Mouse (Mus musculus) embryonic facial prominence, embryonic 13.5 days (tissue): ENCODE measurements around the gene Maf. TPM values are rescaled to one million over a fixed set of nuclear protein-coding genes. Genes with fewer than 3 reads are reported as not detected.

Experiments
- ATAC-seq: fragments of 200-750 bp; cut with Nextera tagmentation; 2 replicates; pipeline ENCODE4 v1.8.0; 2017; ENCODE audit warnings: low read depth; ENCODE audit not compliant: insufficient number of reproducible peaks, insufficient read depth, low FRiP score, low TSS enrichment
- H3K27ac ChIP-seq: fragments of 300-500 bp; sonication (generic); 2 replicates; pipeline ENCODE4 v1.5.1; 2015; ENCODE audit warnings: moderate library complexity, mild to moderate bottlenecking, inconsistent platforms
- H3K27me3 ChIP-seq: fragments of 300-500 bp; sonication (generic); 2 replicates; pipeline ENCODE4 v1.6.1; 2015; ENCODE audit warnings: mild to moderate bottlenecking, inconsistent platforms
- H3K36me3 ChIP-seq: fragments of 300-500 bp; sonication (generic); 2 replicates; pipeline ENCODE4 v1.6.1; 2015; ENCODE audit warnings: mild to moderate bottlenecking, inconsistent platforms
- H3K4me1 ChIP-seq: fragments of 300-500 bp; sonication (generic); 2 replicates; pipeline ENCODE4 v1.6.1; 2015; ENCODE audit warnings: inconsistent platforms
- H3K4me2 ChIP-seq: fragments of 300-500 bp; sonication (generic); 2 replicates; pipeline ENCODE4 v1.6.1; 2015; ENCODE audit warnings: moderate library complexity, mild to moderate bottlenecking, inconsistent platforms
- H3K4me3 ChIP-seq: fragments of 300-500 bp; sonication (generic); 2 replicates; pipeline ENCODE4 v1.5.1; 2015; ENCODE audit warnings: mild to moderate bottlenecking, inconsistent platforms
- H3K9ac ChIP-seq: fragments of 300-500 bp; sonication (generic); 2 replicates; pipeline ENCODE4 v1.6.1; 2015; ENCODE audit warnings: mild to moderate bottlenecking, inconsistent platforms
- H3K9me3 ChIP-seq: fragments of 300-500 bp; sonication (generic); 2 replicates; pipeline ENCODE4 v1.6.1; 2016; ENCODE audit warnings: inconsistent platforms
- WGBS: fragments of 180-500 bp; shearing (Covaris S2); methylation state at CpG from one replicate; pipeline ENCODE4 v1.1.7; 2015; ENCODE audit warnings: mixed read lengths; 5-methylcytosine and 5-hydroxymethylcytosine counted together
- polyA plus RNA-seq: library from polyadenylated mRNA; unstranded; fragments of >200 nt; fragmentation: Nextera tagmentation; extraction: Ambion mirVana; gene quantifications from 2 replicates; pipeline ENCODE4 v1.2.1, GENCODE M21; 2015

Maf gene
- polyA plus RNA-seq, 1 experiment from 2014 or later = 7.9 TPM

- Histone ChIP-seq H3K27me3 (peaks cover 10% of the 10 kb centered on the region), H3K4me3 (peak overlapping the region; percentile 10; the same call in 1 of the 2 replicates), H3K27ac (no peak overlapping the region), H3K36me3 (no peaks in the 10 kb centered on the region), H3K9ac (no peak overlapping the region), H3K9me3 (no peaks in the 10 kb centered on the region), H3K4me1 (peaks cover 13% of the 10 kb centered on the region), H3K4me2 (peak overlapping the region; percentile 44)
- no peak for ATAC-seq
- WGBS = 81% methylated on average over 4 of the region's 4 CpGs
These were observed 4.5 kb downstream of the Maf start for GRCm38 (mm10) chr8:115703056-115703455.

GRCm38 (mm10) chr8:115701001-115701400 is 6.6 kb downstream of the Maf start:
- Histone ChIP-seq H3K36me3 (no peaks in the 10 kb centered on the region), H3K4me1 (peaks cover 20% of the 10 kb centered on the region), H3K4me3 (no peak overlapping the region), H3K9me3 (no peaks in the 10 kb centered on the region), H3K27ac (no peak overlapping the region), H3K9ac (no peak overlapping the region), H3K4me2 (no peak overlapping the region), H3K27me3 (peaks cover 10% of the 10 kb centered on the region)
- ATAC-seq = no peak
- WGBS = 71% methylated on average over 5 of the region's 5 CpGs

DNA sequence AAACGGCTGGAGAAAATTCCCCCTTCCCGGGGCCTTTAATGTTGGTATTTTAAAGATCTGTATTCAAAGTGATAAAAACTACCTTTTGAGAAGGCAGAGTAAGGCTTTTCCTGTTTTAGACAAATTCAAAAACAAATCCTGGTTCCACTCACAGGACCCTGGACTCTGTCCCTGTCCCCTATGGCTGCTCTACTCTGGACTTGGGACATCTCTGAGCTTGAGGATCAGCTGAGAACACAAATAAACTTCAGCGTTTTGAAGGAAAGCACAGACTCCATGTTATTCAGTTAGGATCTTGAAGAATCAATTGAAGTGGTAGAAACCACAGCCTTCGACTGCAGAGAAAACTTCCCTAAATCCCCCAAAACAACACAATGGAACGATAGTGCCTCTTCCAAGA is 8.4 kb downstream of the Maf start:
- WGBS = 49% methylated on average over 5 of the region's 5 CpGs
- Histone ChIP-seq H3K36me3 (no peaks in the 10 kb centered on the region), H3K9me3 (no peaks in the 10 kb centered on the region), H3K9ac (no peak overlapping the region), H3K4me2 (no peak overlapping the region), H3K4me3 (no peak overlapping the region), H3K27me3 (no peaks in the 10 kb centered on the region; the same call in none of the 2 replicates), H3K4me1 (peaks cover 20% of the 10 kb centered on the region), H3K27ac (no peak overlapping the region)
- ATAC-seq = no peak

DNA sequence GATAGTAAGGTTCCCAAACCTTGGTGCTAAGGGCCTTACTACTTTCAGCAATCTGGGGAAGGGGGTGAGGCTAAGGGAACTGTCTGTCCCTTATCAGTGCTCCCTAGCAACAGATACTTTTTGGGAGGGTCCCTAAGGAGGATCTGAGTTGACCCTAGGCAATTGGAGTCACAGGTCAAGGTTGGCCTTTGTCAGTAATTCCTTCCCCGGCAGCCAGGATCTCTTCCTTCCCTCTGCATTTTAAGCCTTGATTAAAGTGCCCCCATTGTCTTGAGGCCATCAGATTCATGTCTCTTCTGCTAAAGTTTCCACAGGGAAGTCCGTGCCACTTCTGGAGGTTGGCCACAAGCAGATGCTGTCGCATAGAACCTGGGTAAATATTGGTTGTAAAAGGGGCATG is 10.2 kb downstream of the Maf start:
- Histone ChIP-seq H3K9ac (no peak overlapping the region), H3K4me3 (no peak overlapping the region)
- WGBS = 42% methylated on average over 3 of the region's 3 CpGs

DNA sequence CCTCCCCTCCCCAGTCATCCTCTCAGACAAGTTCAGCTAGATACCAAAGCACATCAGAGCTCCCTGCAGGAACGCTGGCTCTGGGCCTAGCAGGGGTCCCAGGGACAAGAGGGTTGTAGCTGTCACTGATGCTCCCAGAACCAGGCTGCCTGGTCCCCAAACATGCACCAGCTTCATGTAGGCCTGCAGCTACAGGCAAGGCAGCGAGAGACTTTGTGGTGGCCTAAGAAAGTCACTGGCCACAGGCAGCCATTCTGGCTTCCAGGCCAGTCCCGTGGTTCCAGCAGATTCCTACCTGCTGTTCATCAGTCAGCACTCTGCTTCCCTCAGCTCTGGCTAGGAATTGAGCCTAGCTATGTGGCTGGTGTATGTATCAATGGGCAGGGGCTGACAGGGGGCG is 10.9 kb downstream of the Maf start:
- WGBS = 72% methylated on average over 4 of the region's 4 CpGs
- H3K4me3 ChIP-seq = no peak overlapping the region
- H3K9ac ChIP-seq = no peak overlapping the region
- no peak for ATAC-seq
- peaks cover 20% of the 10 kb centered on the region for H3K4me1 ChIP-seq
- H3K27ac ChIP-seq = no peak overlapping the region
- H3K9me3 ChIP-seq = no peaks in the 10 kb centered on the region
- no peak overlapping the region for H3K4me2 ChIP-seq
- peaks cover 6% of the 10 kb centered on the region; the same call in 1 of the 2 replicates for H3K36me3 ChIP-seq
- no peaks in the 10 kb centered on the region; the same call in none of the 2 replicates for H3K27me3 ChIP-seq

More for the DNA sequence above, 10.2 kb downstream of the Maf start:
- ATAC-seq = no peak
- Histone ChIP-seq H3K27me3 (no peaks in the 10 kb centered on the region; the same call in none of the 2 replicates), H3K36me3 (peaks cover 5% of the 10 kb centered on the region; the same call in 1 of the 2 replicates), H3K9me3 (no peaks in the 10 kb centered on the region), H3K4me2 (no peak overlapping the region), H3K27ac (no peak overlapping the region), H3K4me1 (peaks cover 20% of the 10 kb centered on the region)

GRCm38 (mm10) chr8:115687349-115687748 is 20.2 kb downstream of the Maf start:
- Histone ChIP-seq H3K27me3 (peaks cover 46% of the 10 kb centered on the region), H3K4me3 (no peak overlapping the region), H3K36me3 (no peaks in the 10 kb centered on the region), H3K4me2 (no peak overlapping the region), H3K27ac (no peak overlapping the region), H3K9ac (no peak overlapping the region), H3K9me3 (no peaks in the 10 kb centered on the region), H3K4me1 (peaks cover 17% of the 10 kb centered on the region)
- no peak for ATAC-seq
- 62% methylated on average over 9 of the region's 9 CpGs for WGBS

GRCm38 (mm10) chr8:115683309-115683708 is 24.3 kb downstream of the Maf start:
- Histone ChIP-seq H3K9ac (no peak overlapping the region), H3K27ac (no peak overlapping the region), H3K4me1 (peaks cover 10% of the 10 kb centered on the region), H3K4me3 (no peak overlapping the region), H3K27me3 (peaks cover 35% of the 10 kb centered on the region), H3K36me3 (no peaks in the 10 kb centered on the region), H3K9me3 (no peaks in the 10 kb centered on the region), H3K4me2 (no peak overlapping the region)
- WGBS = 77% methylated on average over 7 of the region's 7 CpGs
- ATAC-seq = no peak

DNA sequence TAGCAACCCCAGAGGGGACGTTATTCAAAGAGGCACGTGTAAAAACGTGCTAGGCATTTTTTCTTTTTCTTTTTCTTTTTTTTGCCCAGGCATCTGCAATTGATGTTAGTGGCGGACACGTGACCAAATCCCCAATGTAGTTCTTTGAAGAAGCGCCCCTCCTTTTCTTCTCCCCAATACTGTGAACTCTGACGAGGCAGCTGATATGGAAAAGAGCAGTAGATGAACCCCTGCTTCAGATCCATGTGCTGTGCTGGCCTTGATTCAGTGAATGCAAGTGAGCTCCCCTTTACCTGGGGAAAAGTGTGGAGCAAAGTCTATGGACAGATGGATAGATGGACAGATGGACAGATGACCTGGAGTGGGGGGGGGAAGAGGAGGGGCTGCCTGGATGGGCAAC is 28.1 kb downstream of the Maf start:
- Histone ChIP-seq H3K4me3 (no peak overlapping the region), H3K27ac (no peak overlapping the region), H3K9me3 (no peaks in the 10 kb centered on the region), H3K27me3 (peaks cover 16% of the 10 kb centered on the region), H3K4me2 (no peak overlapping the region), H3K36me3 (no peaks in the 10 kb centered on the region), H3K9ac (no peak overlapping the region), H3K4me1 (peaks cover 5% of the 10 kb centered on the region; the same call in 1 of the 2 replicates)
- WGBS = 35% methylated on average over 7 of the region's 7 CpGs
- no peak for ATAC-seq

- H3K27ac ChIP-seq = no peak overlapping the region
- no peaks in the 10 kb centered on the region; the same call in 1 of the 2 replicates for H3K27me3 ChIP-seq
- H3K36me3 ChIP-seq = no peaks in the 10 kb centered on the region
- ATAC-seq = no peak
- no peak overlapping the region for H3K9ac ChIP-seq
- H3K9me3 ChIP-seq = no peaks in the 10 kb centered on the region
- 98% methylated on average over 2 of the region's 2 CpGs for WGBS
- H3K4me2 ChIP-seq = no peak overlapping the region
- H3K4me1 ChIP-seq = 0 out of 2 replicates have a peak, but pooled peaks cover 4% of the 10 kb centered on the region
- H3K4me3 ChIP-seq = no peak overlapping the region
These were observed 42.7 kb downstream of the Maf start for GRCm38 (mm10) chr8:115664866-115665265.

DNA sequence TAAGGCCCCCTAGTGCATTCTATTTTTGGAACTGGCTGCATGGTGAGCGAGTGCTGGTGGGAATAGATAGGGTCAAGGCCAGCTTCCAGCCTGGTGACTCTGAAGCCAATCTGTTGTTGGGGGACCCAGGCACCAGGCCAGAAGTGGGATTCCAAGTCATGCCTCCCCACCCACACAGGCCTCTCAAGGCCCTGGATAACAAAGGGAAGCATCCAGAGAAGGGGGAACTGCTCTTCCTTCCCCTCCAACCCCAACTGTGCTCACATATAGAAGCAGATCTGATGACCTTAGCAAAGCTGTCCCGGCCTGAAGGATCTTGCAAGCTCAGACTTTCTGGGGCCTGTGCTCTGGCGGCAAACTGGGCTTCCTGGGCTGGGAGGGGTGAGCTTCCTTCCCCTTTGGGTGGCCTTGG is 57.5 kb downstream of the Maf start:
- Histone ChIP-seq H3K27me3 (no peaks in the 10 kb centered on the region), H3K4me3 (no peak overlapping the region), H3K4me2 (no peak overlapping the region), H3K9ac (no peak overlapping the region), H3K4me1 (no peaks in the 10 kb centered on the region), H3K9me3 (no peaks in the 10 kb centered on the region), H3K36me3 (no peaks in the 10 kb centered on the region), H3K27ac (no peak overlapping the region)
- WGBS = 80% methylated on average over 3 of the region's 3 CpGs
- ATAC-seq = no peak

DNA sequence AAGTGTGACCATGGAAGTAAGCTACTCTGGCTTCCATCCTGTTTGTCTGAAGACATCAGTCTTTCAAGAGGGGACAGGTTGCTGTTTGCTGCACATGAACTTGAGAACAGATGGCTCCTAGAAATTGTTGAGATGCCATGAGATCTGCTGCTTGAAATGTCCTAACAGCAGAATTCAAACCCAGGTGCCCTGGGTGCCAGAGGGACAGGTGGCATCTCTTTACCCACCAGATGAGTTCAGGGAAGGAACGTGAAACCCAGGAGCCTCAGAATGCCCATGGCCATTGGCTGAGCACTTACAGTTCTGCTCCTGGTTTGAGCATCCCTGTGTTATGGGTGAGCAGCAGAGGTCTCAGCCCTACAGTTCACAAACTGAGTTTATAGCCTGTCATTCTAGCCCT is 62.5 kb downstream of the Maf start:
- Histone ChIP-seq H3K9ac (no peak overlapping the region), H3K27ac (no peak overlapping the region), H3K4me1 (no peaks in the 10 kb centered on the region), H3K36me3 (no peaks in the 10 kb centered on the region), H3K9me3 (no peaks in the 10 kb centered on the region), H3K4me3 (no peak overlapping the region), H3K27me3 (no peaks in the 10 kb centered on the region), H3K4me2 (no peak overlapping the region)
- no peak for ATAC-seq
- 82% methylated on average over 1 of the region's 1 CpGs for WGBS

DNA sequence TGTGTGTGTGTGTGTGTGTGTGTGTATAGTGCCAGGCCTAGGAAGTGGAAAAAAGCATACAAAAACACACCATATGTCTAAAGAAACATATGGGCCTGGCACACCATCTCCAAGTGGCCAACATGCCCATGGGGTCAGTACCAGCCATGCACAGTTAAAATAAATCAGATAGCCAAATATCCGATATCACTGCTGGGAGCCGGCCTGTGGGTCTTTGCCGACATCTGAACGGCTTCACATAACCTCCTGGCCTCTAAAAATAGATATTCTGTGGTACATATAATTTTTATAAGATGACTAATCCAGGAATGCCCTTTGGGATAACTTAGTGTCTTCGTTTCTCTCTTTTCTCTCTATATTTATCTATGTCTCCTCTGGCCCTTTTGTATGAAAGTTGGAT is 65.7 kb downstream of the Maf start:
- Histone ChIP-seq H3K9ac (no peak overlapping the region), H3K4me2 (no peak overlapping the region), H3K4me1 (no peaks in the 10 kb centered on the region), H3K27ac (no peak overlapping the region), H3K4me3 (no peak overlapping the region), H3K27me3 (no peaks in the 10 kb centered on the region), H3K36me3 (no peaks in the 10 kb centered on the region), H3K9me3 (no peaks in the 10 kb centered on the region)
- WGBS = 86% methylated on average over 5 of the region's 5 CpGs
- ATAC-seq = no peak
